Mouse (Mus musculus) right cerebral cortex, postnatal 36 days (tissue): ENCODE results near the gene Plcd3.

ENCODE experiments used
- DNase-seq, 2 experiments: peaks; one replicate each; pipeline ENCODE4 v3.0.0; 2022; ENCODE audit warnings: low spot score in 2 of 2, mixed read lengths in 1 of 2

Plcd3 gene

GRCm38 (mm10) chr11:103101481-103101865 lies at the start of gene Plcd3, which contains the start of gene Acbd4:
Plcd3 (minus strand) TSS chr11:103101658.
Acbd4 (plus strand) TSS chr11:103101682.
- peak in 1 of 2 experiments; percentile 66 for DNase-seq

GRCm38 (mm10) chr11:103149771-103150170 lies 48.3 kb upstream of the Plcd3 start:
- no peak for DNase-seq

- DNase-seq: no peak
Observed at GRCm38 (mm10) chr11:103147766-103148165, 46.3 kb upstream of the Plcd3 start.

DNA sequence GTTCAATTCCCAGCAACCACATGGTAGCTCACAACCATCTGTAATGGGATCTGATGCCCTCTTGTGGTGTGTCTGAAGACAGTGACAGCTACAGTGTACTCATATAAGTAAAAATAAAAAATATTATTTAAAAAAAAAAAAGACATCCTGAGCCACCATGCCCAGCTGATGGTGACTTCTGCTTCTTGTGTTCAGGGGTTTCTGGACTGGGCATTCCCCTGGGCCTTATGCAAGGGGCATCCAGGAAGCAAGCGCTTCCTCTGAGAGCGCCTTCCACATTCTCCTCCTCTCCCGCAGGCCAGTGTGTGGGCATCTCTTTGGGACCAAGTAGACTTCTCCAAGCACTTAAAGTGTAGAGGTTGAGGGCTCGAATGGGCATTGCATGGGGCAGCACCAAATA lies 44.9 kb upstream of the Plcd3 start:
- DNase-seq: no peak

- no peak for DNase-seq
Observed at GRCm38 (mm10) chr11:103144309-103145285, 43.1 kb upstream of the Plcd3 start.

- peak; percentile 86 to 88 for DNase-seq
Observed at GRCm38 (mm10) chr11:103142441-103143182, 41.2 kb upstream of the Plcd3 start.

DNA sequence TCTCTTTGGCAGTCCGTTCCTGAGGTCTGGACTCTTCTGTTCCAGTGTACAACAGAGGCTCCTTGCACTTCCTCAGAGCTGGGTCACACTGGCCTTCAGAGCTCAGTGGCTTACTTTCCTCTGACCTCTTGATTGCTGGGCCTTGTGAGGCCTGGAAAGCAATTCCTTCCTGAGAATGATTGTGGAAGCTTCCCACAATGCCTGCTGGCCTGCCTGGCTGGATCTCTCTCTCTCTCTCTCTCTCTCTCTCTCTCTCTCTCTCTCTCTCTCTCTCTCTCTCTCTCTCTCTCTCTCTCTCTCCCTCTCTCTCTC lies 40.4 kb upstream of the Plcd3 start:
- no peak for DNase-seq

DNA sequence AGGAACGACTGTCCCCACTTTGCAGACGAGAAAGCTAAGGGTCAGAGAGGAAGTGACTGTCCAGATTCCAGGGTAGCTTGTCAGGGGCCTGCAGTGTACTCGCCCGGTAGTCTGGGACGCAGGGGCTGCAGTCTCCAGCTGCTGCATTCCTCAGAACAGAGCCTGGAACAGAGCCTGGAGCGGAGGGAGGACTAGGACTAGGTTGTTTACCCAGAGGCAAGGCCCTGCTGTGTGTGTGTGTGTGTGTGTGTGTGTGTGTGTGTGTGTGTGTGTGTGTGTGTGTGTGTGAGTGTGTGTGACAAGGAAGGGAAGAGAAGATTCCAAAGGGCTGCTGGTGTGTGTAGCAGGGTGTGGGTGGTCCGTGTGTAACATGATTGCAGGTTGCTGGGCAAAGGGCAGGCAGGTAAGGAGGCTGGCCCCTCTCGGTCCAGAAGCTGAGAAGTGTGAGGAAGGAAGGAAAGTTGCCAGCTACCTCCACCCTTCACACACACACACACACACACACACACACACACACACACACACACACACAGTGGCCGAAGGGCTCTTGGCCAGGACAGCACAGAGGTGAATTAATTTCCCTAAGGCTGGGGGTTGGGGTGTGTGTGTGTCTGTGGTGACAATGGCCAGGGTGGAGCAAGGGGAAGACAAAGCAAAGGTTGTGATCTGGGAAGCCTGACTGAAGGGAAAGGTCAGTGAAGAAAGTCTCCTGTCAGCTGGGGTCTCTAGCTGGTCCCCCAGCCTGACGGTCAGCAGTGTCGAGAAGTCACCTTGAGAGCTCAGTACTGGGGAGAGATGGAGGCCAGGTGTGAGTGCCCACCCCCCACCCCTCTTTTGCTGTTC lies 39.9 kb upstream of the Plcd3 start:
- DNase-seq: no peak

DNA sequence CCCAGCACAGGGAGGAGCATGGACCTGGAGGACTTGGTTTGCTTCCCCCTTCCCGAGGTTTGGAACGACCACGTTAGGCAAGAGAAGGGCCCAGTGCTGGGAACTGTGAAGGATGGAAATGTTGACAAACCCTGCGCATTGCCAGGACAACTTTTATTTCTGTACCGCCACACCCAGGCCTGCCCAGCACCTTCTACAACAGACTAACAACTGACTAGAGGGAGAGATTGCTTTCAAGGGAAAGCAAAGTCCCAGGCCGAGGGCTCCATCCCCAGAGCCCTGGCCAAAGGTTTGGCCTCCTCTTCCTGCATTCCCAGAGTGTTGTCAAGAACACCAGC lies 39.3 kb upstream of the Plcd3 start:
- DNase-seq: no peak

GRCm38 (mm10) chr11:103139951-103140762 lies 38.7 kb upstream of the Plcd3 start:
- no peak for DNase-seq

- no peak for DNase-seq
Observed at GRCm38 (mm10) chr11:103136039-103136577, 34.6 kb upstream of the Plcd3 start.

DNA sequence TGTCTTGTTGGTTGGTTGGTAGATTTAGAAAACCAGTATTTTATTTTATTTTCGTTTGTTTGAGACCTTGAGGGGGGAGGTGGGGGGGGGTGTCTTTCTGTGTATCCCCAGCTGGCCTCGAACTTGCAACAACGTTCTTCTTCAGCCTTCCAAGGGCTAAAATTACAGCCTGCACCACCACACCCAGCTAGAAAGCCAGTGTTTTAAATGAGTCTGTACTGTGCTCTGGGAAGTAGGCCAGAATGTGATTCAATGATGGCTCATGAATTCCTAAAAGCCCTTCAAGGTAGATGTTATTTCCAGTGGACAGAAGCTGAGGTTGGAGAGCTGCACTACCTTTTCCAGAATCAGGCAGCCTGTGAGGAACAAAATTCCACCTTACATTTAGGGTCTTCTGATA lies 32.8 kb upstream of the Plcd3 start:
- no peak for DNase-seq

GRCm38 (mm10) chr11:103133456-103134185 lies 32.2 kb upstream of the Plcd3 start:
- DNase-seq: no peak

DNA sequence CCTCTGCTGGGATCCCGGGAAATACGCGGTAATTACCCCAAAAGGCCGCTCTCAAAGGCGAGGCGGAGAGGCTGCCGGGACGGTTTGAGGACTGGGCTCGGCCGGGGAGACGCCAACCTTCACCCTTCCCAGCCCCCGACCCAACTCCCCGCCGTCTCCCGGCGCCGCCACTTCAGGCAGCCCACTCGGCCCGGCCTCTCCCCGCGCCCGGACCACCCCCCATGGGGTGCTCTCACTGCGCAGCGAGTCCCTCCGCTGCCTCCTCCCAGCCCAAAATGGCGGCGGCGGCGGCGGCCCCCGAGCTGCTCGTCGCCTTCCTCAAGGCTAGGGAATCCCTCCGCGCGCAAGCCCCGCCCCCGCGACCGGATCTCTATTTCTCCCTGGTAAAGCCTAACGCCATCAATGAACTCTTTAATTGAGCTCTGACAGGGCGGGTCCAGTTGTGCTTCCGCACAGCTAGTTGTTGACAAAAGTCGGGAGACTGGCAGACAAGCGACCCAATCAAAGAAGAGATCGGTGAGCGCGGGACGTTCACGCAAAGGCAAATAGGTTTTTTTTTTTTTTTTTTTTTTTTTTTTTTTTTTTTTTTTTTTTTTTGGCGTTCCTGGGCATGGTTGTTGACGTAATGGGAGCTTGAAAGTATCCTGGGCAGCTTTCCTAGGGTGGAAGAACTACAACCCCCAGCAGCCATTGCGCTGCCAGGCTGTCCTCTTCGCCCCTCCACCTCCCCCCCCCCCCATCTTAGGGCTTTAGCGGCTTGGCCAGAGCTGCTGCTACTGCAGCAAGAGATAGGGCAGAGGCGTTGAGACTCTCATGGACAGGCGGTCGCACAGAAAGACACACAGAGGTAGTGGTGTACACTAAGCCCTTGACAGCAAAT lies 31.4 kb upstream of the Plcd3 start:
- peak; percentile 100 for DNase-seq

- DNase-seq: no peak
Observed at GRCm38 (mm10) chr11:103131701-103132575, 30.5 kb upstream of the Plcd3 start, which contains the start of gene Hexim2. Hexim2 (plus strand) TSS chr11:103132429.

- DNase-seq: no peak
Observed at GRCm38 (mm10) chr11:103120315-103120714, 18.9 kb upstream of the Plcd3 start.

DNA sequence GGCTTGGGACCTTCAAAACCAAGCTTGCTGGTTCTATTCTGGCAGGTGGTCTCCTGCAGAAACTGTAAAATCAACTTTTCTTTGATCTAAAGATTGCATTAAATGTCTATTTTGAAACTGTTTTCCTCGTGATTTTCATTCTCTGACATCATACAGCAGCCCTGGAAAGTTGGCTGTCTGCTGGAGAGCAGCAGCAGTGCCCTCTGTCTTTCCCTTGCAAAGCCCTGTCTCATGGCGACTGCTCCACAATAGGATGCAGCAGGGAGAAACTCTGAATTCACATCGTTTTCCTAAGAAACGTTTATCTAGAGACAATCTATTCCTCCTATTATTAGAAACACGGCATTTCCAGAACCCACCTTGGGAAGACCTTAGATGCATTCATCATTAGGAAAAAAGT lies 18.2 kb upstream of the Plcd3 start:
- no peak for DNase-seq

GRCm38 (mm10) chr11:103118866-103119265 lies 17.4 kb upstream of the Plcd3 start:
- no peak for DNase-seq
